Mouse (Mus musculus) left cerebral cortex, adult 11 months (tissue): Measurements from ENCODE around the gene Entpd5.

Experiments used
- DNase-seq: peaks from one replicate; pipeline ENCODE4 v3.0.0; 2022; ENCODE audit warnings: low spot score

The Entpd5 gene

DNA sequence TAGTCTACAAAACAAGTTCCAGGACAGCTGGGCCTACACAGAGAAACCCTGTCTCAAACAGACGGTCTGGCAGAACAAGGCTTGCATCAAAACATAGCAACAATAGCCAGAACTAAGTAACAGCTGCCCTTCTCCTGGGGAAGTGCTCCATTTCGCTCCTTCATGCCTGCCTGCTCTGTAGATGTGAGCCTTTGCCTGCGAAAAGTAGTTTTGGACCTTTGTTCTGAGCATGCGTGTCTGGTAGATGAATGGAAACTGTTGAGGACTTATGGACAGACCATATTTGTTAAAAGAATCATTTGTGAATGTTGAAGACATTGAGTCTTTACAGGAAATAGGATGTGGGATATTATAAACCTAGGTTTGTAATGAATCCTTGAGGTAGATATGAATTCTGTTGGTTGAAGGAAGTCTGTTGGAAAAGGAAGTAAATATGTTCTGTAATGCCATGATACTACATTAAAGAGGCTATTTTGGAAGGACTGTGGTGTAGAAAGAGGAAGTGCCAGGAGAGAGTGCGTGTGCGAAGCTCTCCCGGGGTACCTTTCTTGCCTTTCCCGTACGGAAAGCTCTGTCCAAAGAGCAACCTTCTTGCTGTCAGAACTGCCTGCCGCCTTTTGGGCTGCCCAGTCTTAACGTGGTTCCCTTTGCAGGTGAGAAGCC is 71.7 kb downstream of the Entpd5 start:
- DNase-seq = no peak

DNA sequence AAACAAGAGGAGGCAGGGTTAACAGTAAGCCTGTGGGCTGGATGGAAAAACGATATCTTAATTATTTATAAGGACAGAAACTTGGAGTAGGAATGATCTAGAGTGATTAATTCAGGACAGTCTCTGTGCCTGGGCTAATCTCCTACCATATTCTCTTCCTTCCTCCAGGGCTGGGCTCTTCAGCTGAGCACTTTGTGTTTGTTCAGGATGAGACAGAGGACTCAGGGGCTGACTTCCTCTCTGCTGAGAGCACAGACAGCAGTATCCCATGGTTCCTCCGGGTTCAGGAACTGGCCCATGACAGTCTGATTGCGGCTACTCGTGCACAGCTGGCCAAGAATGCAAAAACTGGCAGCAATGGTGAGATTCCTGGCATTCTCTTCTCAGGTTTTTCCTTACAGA is 81.7 kb downstream of the Entpd5 start:
- DNase-seq = no peak
